Mouse (Mus musculus) intestine, embryonic 16.5 days (tissue): ENCODE measurements around the gene Klk4. TPM values are rescaled to one million over a fixed set of nuclear protein-coding genes. Genes with fewer than 3 reads are reported as not detected.

Source experiments
- ATAC-seq: fragments of 200-750 bp; cut with Nextera tagmentation; 2 replicates; pipeline ENCODE4 v1.8.0; 2017; ENCODE audit warnings: moderate TSS enrichment, moderate library complexity
- H3K27ac ChIP-seq: fragments of 300-500 bp; sonication (generic); 2 replicates; pipeline ENCODE4 v1.5.1; 2014; ENCODE audit warnings: mild to moderate bottlenecking, low read length
- H3K27me3 ChIP-seq: fragments of 300-500 bp; sonication (generic); replicated peaks from 2 replicates; pipeline ENCODE4 v1.6.1; 2014; ENCODE audit warnings: low read length, control low read depth, mixed read lengths; ENCODE audit not compliant: control insufficient read depth, insufficient read depth
- H3K36me3 ChIP-seq: fragments of 300-500 bp; sonication (generic); 2 replicates; pipeline ENCODE4 v1.6.1; 2014; ENCODE audit warnings: low read length, control low read depth; ENCODE audit not compliant: control insufficient read depth, insufficient read depth
- H3K4me1 ChIP-seq: fragments of 300-500 bp; sonication (generic); 2 replicates; pipeline ENCODE4 v1.6.1; 2014; ENCODE audit warnings: low read length, control low read depth, mixed read lengths; ENCODE audit not compliant: control insufficient read depth, insufficient read depth
- H3K4me2 ChIP-seq: fragments of 300-500 bp; sonication (generic); 2 replicates; pipeline ENCODE4 v1.6.1; 2014; ENCODE audit warnings: low read depth, low read length, control low read depth
- H3K4me3 ChIP-seq: fragments of 300-500 bp; sonication (generic); 2 replicates; pipeline ENCODE4 v1.5.1; 2014; ENCODE audit warnings: mild to moderate bottlenecking, low read length
- H3K9ac ChIP-seq: fragments of 300-500 bp; sonication (generic); 2 replicates; pipeline ENCODE4 v1.6.1; 2014; ENCODE audit warnings: low read depth, low read length
- H3K9me3 ChIP-seq: fragments of 300-500 bp; sonication (generic); 2 replicates; pipeline ENCODE4 v1.6.1; 2016; ENCODE audit warnings: low read length, control low read depth; ENCODE audit not compliant: control insufficient read depth
- WGBS: fragments of 180-500 bp; shearing (Covaris S2); extraction: QIAGEN DNeasy Blood & Tissue Kit; methylation state at CpG from one replicate; pipeline ENCODE4 v1.1.7; 2014; 5-methylcytosine and 5-hydroxymethylcytosine counted together
- polyA plus RNA-seq: library from polyadenylated mRNA; unstranded; fragments of >200 nt; fragmentation: Nextera tagmentation; extraction: Ambion mirVana; gene quantifications from 2 replicates; pipeline ENCODE4 v1.2.1, GENCODE M21; 2015

Klk4 gene
- polyA plus RNA-seq, 1 experiment from 2014 or later, result not detected

- no peaks in the 10 kb centered on the region for H3K9me3 ChIP-seq
- H3K4me1 ChIP-seq, result no peaks in the 10 kb centered on the region
- H3K36me3 ChIP-seq, result no peaks in the 10 kb centered on the region
- H3K4me2 ChIP-seq, result no peak overlapping the region
- WGBS, result 85% methylated on average over 3 of the region's 3 CpGs
- ATAC-seq, result no peak
- no peaks in the 10 kb centered on the region for H3K27me3 ChIP-seq
- no peak overlapping the region for H3K4me3 ChIP-seq
- no peak overlapping the region for H3K27ac ChIP-seq
- H3K9ac ChIP-seq, result no peak overlapping the region
These were observed 7.3 kb upstream of the Klk4 start for GRCm38 (mm10) chr7:43873674-43874073.

GRCm38 (mm10) chr7:43874868-43875375, 6.0 kb upstream of the Klk4 start:
- Histone ChIP-seq H3K27ac (no peak overlapping the region), H3K4me3 (no peak overlapping the region), H3K4me2 (no peak overlapping the region), H3K4me1 (no peaks in the 10 kb centered on the region), H3K36me3 (no peaks in the 10 kb centered on the region), H3K27me3 (no peaks in the 10 kb centered on the region), H3K9ac (no peak overlapping the region), H3K9me3 (no peaks in the 10 kb centered on the region)
- WGBS, result 78% methylated on average over 6 of the region's 6 CpGs
- ATAC-seq, result no peak

GRCm38 (mm10) chr7:43876444-43876843, 4.5 kb upstream of the Klk4 start:
- no peak overlapping the region for H3K4me2 ChIP-seq
- H3K9me3 ChIP-seq, result no peaks in the 10 kb centered on the region
- H3K36me3 ChIP-seq, result no peaks in the 10 kb centered on the region
- H3K4me1 ChIP-seq, result no peaks in the 10 kb centered on the region
- H3K4me3 ChIP-seq, result no peak overlapping the region
- peak; percentile 80 for ATAC-seq
- H3K9ac ChIP-seq, result no peak overlapping the region
- H3K27ac ChIP-seq, result no peak overlapping the region
- H3K27me3 ChIP-seq, result no peaks in the 10 kb centered on the region
- WGBS, result 58% methylated on average over 4 of the region's 4 CpGs

- H3K27me3 ChIP-seq, result 0 out of 2 replicates have a peak, but pooled peaks cover 2% of the 10 kb centered on the region
- 47% methylated on average over 1 of the region's 1 CpGs for WGBS
- no peak overlapping the region for H3K9ac ChIP-seq
- H3K4me2 ChIP-seq, result no peak overlapping the region
- no peaks in the 10 kb centered on the region for H3K4me1 ChIP-seq
- no peak overlapping the region for H3K4me3 ChIP-seq
- H3K36me3 ChIP-seq, result no peaks in the 10 kb centered on the region
- no peaks in the 10 kb centered on the region for H3K9me3 ChIP-seq
- no peak for ATAC-seq
- no peak overlapping the region for H3K27ac ChIP-seq
These were observed 2.7 kb upstream of the Klk4 start for GRCm38 (mm10) chr7:43878281-43878680.

GRCm38 (mm10) chr7:43882346-43882745, 1.4 kb downstream of the Klk4 start:
- WGBS, result 21% methylated on average over 4 of the region's 4 CpGs
- no peak overlapping the region for H3K4me2 ChIP-seq
- H3K27me3 ChIP-seq, result 0 out of 2 replicates have a peak, but pooled peaks cover 2% of the 10 kb centered on the region

GRCm38 (mm10) chr7:43882811-43883210, 1.9 kb downstream of the Klk4 start:
- no peak overlapping the region for H3K9ac ChIP-seq
- H3K4me3 ChIP-seq, result no peak overlapping the region
- no peak overlapping the region for H3K4me2 ChIP-seq
- ATAC-seq, result no peak
- no peaks in the 10 kb centered on the region for H3K36me3 ChIP-seq
- H3K9me3 ChIP-seq, result no peaks in the 10 kb centered on the region
- no peaks in the 10 kb centered on the region for H3K4me1 ChIP-seq
- no peak overlapping the region for H3K27ac ChIP-seq
- WGBS, result 25% methylated on average over 4 of the region's 4 CpGs
- 0 out of 2 replicates have a peak, but pooled peaks cover 2% of the 10 kb centered on the region for H3K27me3 ChIP-seq

More at GRCm38 (mm10) chr7:43882346-43882745, 1.4 kb downstream of the Klk4 start:
- H3K9ac ChIP-seq, result no peak overlapping the region
- no peak overlapping the region for H3K4me3 ChIP-seq
- H3K4me1 ChIP-seq, result no peaks in the 10 kb centered on the region
- H3K9me3 ChIP-seq, result no peaks in the 10 kb centered on the region
- ATAC-seq, result no peak
- H3K36me3 ChIP-seq, result no peaks in the 10 kb centered on the region
- H3K27ac ChIP-seq, result no peak overlapping the region

GRCm38 (mm10) chr7:43883547-43883946, 2.6 kb downstream of the Klk4 start:
- Histone ChIP-seq H3K9ac (no peak overlapping the region), H3K36me3 (no peaks in the 10 kb centered on the region), H3K27ac (no peak overlapping the region), H3K9me3 (no peaks in the 10 kb centered on the region), H3K4me1 (no peaks in the 10 kb centered on the region), H3K4me3 (no peak overlapping the region), H3K4me2 (peak overlapping the region; percentile 30; the same call in 1 of the 2 replicates), H3K27me3 (0 out of 2 replicates have a peak, but pooled peaks cover 2% of the 10 kb centered on the region)
- WGBS, result 14% methylated on average over 14 of the region's 14 CpGs
- ATAC-seq, result no peak

- H3K27ac ChIP-seq, result no peak overlapping the region
- no peak overlapping the region for H3K9ac ChIP-seq
- H3K4me1 ChIP-seq, result no peaks in the 10 kb centered on the region
- no peaks in the 10 kb centered on the region for H3K36me3 ChIP-seq
- WGBS, result 51% methylated on average over 5 of the region's 5 CpGs
- ATAC-seq, result peak; percentile 52; the same call in 1 of the 2 replicates
- H3K9me3 ChIP-seq, result no peaks in the 10 kb centered on the region
- no peak overlapping the region for H3K4me2 ChIP-seq
- no peak overlapping the region for H3K4me3 ChIP-seq
- no peaks in the 10 kb centered on the region for H3K27me3 ChIP-seq
These were observed 10.4 kb downstream of the Klk4 start for GRCm38 (mm10) chr7:43891365-43891764.

GRCm38 (mm10) chr7:43891788-43892187, 10.8 kb downstream of the Klk4 start:
- Histone ChIP-seq H3K4me3 (no peak overlapping the region), H3K4me1 (no peaks in the 10 kb centered on the region), H3K27me3 (no peaks in the 10 kb centered on the region), H3K4me2 (no peak overlapping the region), H3K36me3 (no peaks in the 10 kb centered on the region), H3K9ac (no peak overlapping the region), H3K9me3 (no peaks in the 10 kb centered on the region), H3K27ac (no peak overlapping the region)
- peak; percentile 24; the same call in 1 of the 2 replicates for ATAC-seq
- 42% methylated on average over 3 of the region's 3 CpGs for WGBS

GRCm38 (mm10) chr7:43894836-43895235, 13.9 kb downstream of the Klk4 start:
- ATAC-seq, result peak; percentile 93
- H3K4me2 ChIP-seq, result no peak overlapping the region
- no peak overlapping the region for H3K9ac ChIP-seq
- H3K4me3 ChIP-seq, result no peak overlapping the region
- no peaks in the 10 kb centered on the region for H3K27me3 ChIP-seq
- H3K4me1 ChIP-seq, result no peaks in the 10 kb centered on the region
- H3K9me3 ChIP-seq, result no peaks in the 10 kb centered on the region
- WGBS, result 20% methylated on average over 1 of the region's 1 CpGs
- H3K27ac ChIP-seq, result no peak overlapping the region
- no peaks in the 10 kb centered on the region for H3K36me3 ChIP-seq
